Mouse (Mus musculus) spleen, adult 2 months (tissue): Measurements from ENCODE around the gene Nfkb2. TPM values are rescaled to one million over a fixed set of nuclear protein-coding genes. Genes with fewer than 3 reads are reported as not detected.

Source experiments
- DNase-seq, 2 experiments: peaks; one replicate each; pipeline versions ENCODE4 v3.0.0 to v3.0.0-alpha.2; 2012 to 2021; ENCODE audit warnings: low spot score in 2 of 2, low read depth in 1 of 2
- H3K27ac ChIP-seq: fragments of 200-500 bp; 2 replicates; pipeline ENCODE4 v1.5.1; 2012; ENCODE audit warnings: low read length, inconsistent platforms; ENCODE audit not compliant: insufficient read depth
- H3K27me3 ChIP-seq: fragments of 200-500 bp; 2 replicates; pipeline ENCODE4 v1.6.1; 2012; ENCODE audit warnings: mild to moderate bottlenecking, moderate library complexity, low read length, inconsistent platforms; ENCODE audit not compliant: control insufficient read depth, insufficient read depth
- H3K36me3 ChIP-seq: fragments of 200-500 bp; 2 replicates; pipeline ENCODE4 v1.6.1; 2012; ENCODE audit warnings: mild to moderate bottlenecking, low read length, inconsistent platforms; ENCODE audit not compliant: control insufficient read depth, insufficient read depth
- H3K4me1 ChIP-seq: fragments of 200-500 bp; 2 replicates; pipeline ENCODE4 v1.6.1; 2011; ENCODE audit warnings: inconsistent platforms; ENCODE audit not compliant: control insufficient read depth, insufficient read depth, insufficient read length
- H3K4me3 ChIP-seq: fragments of 200-500 bp; 2 replicates; pipeline ENCODE4 v1.5.1; 2011; ENCODE audit warnings: mild to moderate bottlenecking, inconsistent platforms; ENCODE audit not compliant: insufficient read depth, insufficient read length; ENCODE audit errors: extremely low read depth
- CTCF ChIP-seq: fragments of 200-500 bp; IDR thresholded peaks from 2 replicates; pipeline ENCODE4 v1.5.1; 2011; ENCODE audit warnings: mild to moderate bottlenecking, inconsistent platforms; ENCODE audit not compliant: insufficient read depth, insufficient read length, insufficient replicate concordance; ENCODE audit errors: extremely low read depth
- POLR2A ChIP-seq: fragments of 200-500 bp; IDR thresholded peaks from 2 replicates; pipeline ENCODE4 v1.6.1; 2011; ENCODE audit warnings: low read depth, low read length, inconsistent platforms
- WGBS: fragments of 180-500 bp; shearing (Covaris S2); methylation state at CpG from one replicate; pipeline ENCODE4 v1.1.7; 2018; 5-methylcytosine and 5-hydroxymethylcytosine counted together
- polyA plus RNA-seq: library from polyadenylated mRNA; depleted of rRNA; stranded (reverse); fragments of >200 nt; gene quantifications from 2 replicates; pipeline ENCODE4 v1.2.3, GENCODE M21; 2012; rRNA removed

Nfkb2 gene
- 145 and 196 TPM in 2 replicates for polyA plus RNA-seq

- WGBS = under 1% methylated on average over 39 of the region's 39 CpGs
- H3K4me3 ChIP-seq = peak within 1 kb of the TSS; percentile 73
Observed at GRCm38 (mm10) chr19:46304216-46304841, at the start of gene Nfkb2. Nfkb2 (plus strand) TSS chr19:46304320.

GRCm38 (mm10) chr19:46264762-46265161 is 39.4 kb upstream of the Nfkb2 start:
- TF ChIP-seq CTCF (no peak), POLR2A (no peak)
- Histone ChIP-seq H3K27me3 (no peaks in the 10 kb centered on the region), H3K27ac (no peak overlapping the region), H3K4me3 (no peak overlapping the region), H3K4me1 (no peaks in the 10 kb centered on the region), H3K36me3 (peaks cover 40% of the 10 kb centered on the region)
- DNase-seq = no peak
- 96% methylated on average over 7 of the region's 7 CpGs for WGBS

More at GRCm38 (mm10) chr19:46304216-46304841, at the start of gene Nfkb2:
- Histone ChIP-seq H3K36me3 (peaks cover 20% of the 10 kb centered on the region), H3K27ac (peak within 1 kb of the TSS; percentile 95), H3K27me3 (no peaks in the 10 kb centered on the region), H3K4me1 (peaks cover 15% of the 10 kb centered on the region)
- peak; percentile 93 to 95 for DNase-seq
- peak; percentile 73 for TF ChIP-seq POLR2A
- TF ChIP-seq CTCF = peak; percentile 85

- no peak overlapping the region for H3K4me3 ChIP-seq
- H3K36me3 ChIP-seq = peaks cover 15% of the 10 kb centered on the region
- TF ChIP-seq CTCF = peak; percentile 22; the same call in 1 of the 2 replicates
- TF ChIP-seq POLR2A = no peak
- H3K4me1 ChIP-seq = no peaks in the 10 kb centered on the region
- no peaks in the 10 kb centered on the region for H3K27me3 ChIP-seq
- H3K27ac ChIP-seq = no peak overlapping the region
- DNase-seq = peak in 1 of 2 experiments; percentile 10
Observed at GRCm38 (mm10) chr19:46275307-46275706, 28.8 kb upstream of the Nfkb2 start.

- H3K4me3 ChIP-seq = no peak overlapping the region
- DNase-seq = no peak
- peaks cover 39% of the 10 kb centered on the region for H3K36me3 ChIP-seq
- no peak for TF ChIP-seq CTCF
- no peak for TF ChIP-seq POLR2A
- no peaks in the 10 kb centered on the region for H3K27me3 ChIP-seq
- H3K27ac ChIP-seq = no peak overlapping the region
- 81% methylated on average over 11 of the region's 11 CpGs for WGBS
- no peaks in the 10 kb centered on the region for H3K4me1 ChIP-seq
Observed at GRCm38 (mm10) chr19:46282081-46282849, 21.9 kb upstream of the Nfkb2 start.

GRCm38 (mm10) chr19:46284686-46285085 is 19.4 kb upstream of the Nfkb2 start:
- H3K36me3 ChIP-seq = peaks cover 39% of the 10 kb centered on the region

GRCm38 (mm10) chr19:46285631-46286030 is 18.5 kb upstream of the Nfkb2 start:
- no peaks in the 10 kb centered on the region for H3K27me3 ChIP-seq
- DNase-seq = no peak
- no peak overlapping the region for H3K27ac ChIP-seq
- TF ChIP-seq CTCF = no peak
- TF ChIP-seq POLR2A = no peak
- H3K4me3 ChIP-seq = no peak overlapping the region
- 95% methylated on average over 7 of the region's 7 CpGs for WGBS
- no peaks in the 10 kb centered on the region for H3K4me1 ChIP-seq
- H3K36me3 ChIP-seq = peaks cover 32% of the 10 kb centered on the region

More at GRCm38 (mm10) chr19:46284686-46285085, 19.4 kb upstream of the Nfkb2 start:
- WGBS = 96% methylated on average over 4 of the region's 4 CpGs
- TF ChIP-seq CTCF = no peak
- no peak for TF ChIP-seq POLR2A
- Histone ChIP-seq H3K27ac (no peak overlapping the region), H3K27me3 (no peaks in the 10 kb centered on the region), H3K4me3 (no peak overlapping the region), H3K4me1 (no peaks in the 10 kb centered on the region)
- DNase-seq = no peak
